Mouse (Mus musculus): ENCODE measurements around the gene Dimt1.

DNA sequence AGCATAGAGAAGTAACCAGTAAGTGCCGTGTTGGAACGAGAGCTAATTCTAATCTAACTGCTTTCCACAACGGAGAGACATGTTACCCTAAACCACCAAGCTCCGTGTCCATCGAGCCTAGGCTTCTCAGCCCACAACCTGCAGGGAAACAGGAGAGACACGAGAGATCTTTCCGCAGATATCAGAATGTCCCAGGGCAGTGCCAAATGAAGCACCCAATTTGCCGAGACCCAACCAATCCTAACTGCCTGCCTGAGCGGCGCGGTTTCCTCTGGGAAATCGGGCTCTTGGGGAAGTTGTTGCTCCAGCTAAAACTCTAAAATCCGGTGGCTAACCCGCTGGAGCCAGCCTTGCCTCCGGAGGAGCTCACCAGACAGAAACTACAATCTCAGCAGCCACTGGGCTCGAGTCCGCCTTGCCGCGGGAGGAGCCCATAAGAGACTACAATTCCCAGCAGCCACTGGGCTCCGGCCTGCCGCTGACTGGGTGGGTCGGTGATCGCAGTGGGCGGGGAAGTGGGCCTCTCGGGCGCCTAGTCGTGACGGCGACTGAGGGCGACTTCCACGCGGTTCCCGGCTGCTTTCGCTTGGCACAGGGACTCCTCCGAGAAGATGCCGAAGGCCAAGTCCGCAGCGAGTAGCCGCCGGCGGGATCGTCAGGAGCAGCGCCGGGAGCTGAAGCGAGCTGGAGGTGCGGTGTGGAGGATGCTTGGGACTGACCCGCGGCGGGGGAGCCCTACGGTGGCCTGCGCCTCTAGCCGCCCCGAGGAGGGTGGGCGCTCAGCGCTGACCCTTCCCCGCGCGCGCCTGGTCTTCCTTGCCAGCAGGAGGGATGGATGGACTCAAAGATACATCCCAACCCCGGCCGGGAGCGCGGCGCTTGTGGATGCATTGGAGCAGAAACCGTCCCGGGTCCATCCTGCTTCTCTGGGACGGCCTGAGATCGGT is at the start of gene Dimt1:
- no peak for TF ChIP-seq CTCF (conservative IDR thresholded peaks at IDR 0.05; ENCODE audit: low read length)
- TF ChIP-seq POU5F1 (IDR thresholded peaks at IDR 0.05; ENCODE audit: borderline replicate concordance, low read length), result no peak

Measured in E14TG2a.4 (cell line).